Mouse (Mus musculus): ENCODE data around the gene F11r. TPM values are rescaled to one million over a fixed set of nuclear protein-coding genes. Genes with fewer than 3 reads are reported as not detected.

Gene F11r
- polyA plus RNA-seq, 1 experiment from 2014 or later = 28.9 TPM

DNA sequence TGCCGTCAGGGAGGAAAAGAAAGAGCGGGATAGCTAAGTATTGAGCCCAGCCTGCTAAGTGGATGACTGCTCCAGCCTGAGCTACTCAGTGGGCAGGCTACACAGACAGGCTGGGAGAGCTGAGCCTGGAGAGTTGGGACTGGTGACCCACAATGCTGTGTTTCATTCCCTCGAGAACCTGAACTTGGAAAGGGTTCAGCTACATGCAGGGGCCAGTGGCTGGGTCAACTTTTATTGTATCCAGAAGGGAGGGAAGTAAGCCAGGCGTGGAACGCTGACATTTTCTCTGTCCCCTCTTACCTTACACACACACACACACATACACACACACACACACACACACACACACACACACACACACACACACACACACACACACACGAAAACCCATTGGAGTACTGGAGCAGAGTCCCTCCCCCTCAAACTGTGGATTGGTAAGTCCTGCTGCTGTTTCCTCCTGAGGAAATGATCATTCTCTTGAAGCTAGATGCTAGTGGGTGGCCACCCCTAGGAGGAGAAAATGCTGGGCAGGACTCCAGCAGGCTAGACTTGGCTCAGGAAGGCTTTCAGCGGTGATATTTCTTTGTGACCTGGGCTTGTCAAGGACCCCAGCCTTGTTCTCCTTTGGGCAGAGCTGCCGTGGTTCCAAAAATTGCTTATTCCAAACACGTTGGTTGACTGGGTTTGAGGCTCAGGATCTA, 2.8 kb downstream of the F11r start:
- Histone ChIP-seq H3K4me1 (peaks cover 59% of the 10 kb centered on the region), H3K36me3 (no peaks in the 10 kb centered on the region), H3K27me3 (replicated peaks) (peaks cover 55% of the 10 kb centered on the region), H3K9me3 (replicated peaks) (0 out of 2 replicates have a peak, but pooled peaks cover 2% of the 10 kb centered on the region), H3K4me3 (0 out of 2 replicates have a peak overlapping the region, but pooled peaks have one; percentile 57), H3K9ac (no peak overlapping the region), H3K4me2 (peak overlapping the region; percentile 68), H3K27ac (peak overlapping the region; percentile 55)
- WGBS (ENCODE audit: insufficient replicate concordance) = 17% methylated on average over 9 of the region's 9 CpGs
- ATAC-seq = no peak

- 11% methylated on average over 7 of the region's 7 CpGs for WGBS (ENCODE audit: insufficient replicate concordance)
- H3K27me3 ChIP-seq (replicated peaks) = peaks cover 41% of the 10 kb centered on the region
- H3K4me2 ChIP-seq = peak overlapping the region; percentile 68
- no peaks in the 10 kb centered on the region for H3K36me3 ChIP-seq
- no peak overlapping the region for H3K9ac ChIP-seq
- H3K9me3 ChIP-seq (replicated peaks) = 0 out of 2 replicates have a peak, but pooled peaks cover 2% of the 10 kb centered on the region
- peak overlapping the region; percentile 20; the same call in 1 of the 2 replicates for H3K4me3 ChIP-seq
- H3K27ac ChIP-seq = peak overlapping the region; percentile 76
- peaks cover 61% of the 10 kb centered on the region for H3K4me1 ChIP-seq
- peak; percentile 40 for ATAC-seq
Observed at GRCm38 (mm10) chr1:171441466-171442412, 4.4 kb downstream of the F11r start.

DNA sequence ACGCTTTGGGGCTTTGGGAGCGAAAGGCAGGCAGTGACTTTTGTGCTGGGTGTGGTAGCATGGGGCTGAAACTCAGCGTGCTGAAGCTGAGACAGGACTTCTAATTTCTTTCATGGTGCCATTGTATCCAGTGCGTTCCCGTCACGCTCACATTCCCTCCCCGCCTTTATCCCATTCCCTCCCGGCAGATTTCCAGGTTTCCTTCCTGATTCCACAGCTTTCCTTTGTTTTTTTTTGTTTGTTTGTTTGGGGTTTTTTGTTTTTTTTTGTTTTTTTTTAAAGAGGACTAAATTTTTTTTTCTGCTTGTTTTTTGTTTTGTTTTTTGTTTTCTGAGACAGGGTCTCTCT, 5.1 kb downstream of the F11r start:
- 23% methylated on average over 8 of the region's 8 CpGs for WGBS (ENCODE audit: insufficient replicate concordance)
- Histone ChIP-seq H3K27ac (peak overlapping the region; percentile 76; the same call in 1 of the 2 replicates), H3K27me3 (replicated peaks) (peaks cover 35% of the 10 kb centered on the region), H3K36me3 (no peaks in the 10 kb centered on the region), H3K9ac (no peak overlapping the region), H3K4me2 (peak overlapping the region; percentile 68), H3K4me1 (peaks cover 59% of the 10 kb centered on the region), H3K4me3 (no peak overlapping the region), H3K9me3 (replicated peaks) (0 out of 2 replicates have a peak, but pooled peaks cover 2% of the 10 kb centered on the region)
- ATAC-seq = no peak

DNA sequence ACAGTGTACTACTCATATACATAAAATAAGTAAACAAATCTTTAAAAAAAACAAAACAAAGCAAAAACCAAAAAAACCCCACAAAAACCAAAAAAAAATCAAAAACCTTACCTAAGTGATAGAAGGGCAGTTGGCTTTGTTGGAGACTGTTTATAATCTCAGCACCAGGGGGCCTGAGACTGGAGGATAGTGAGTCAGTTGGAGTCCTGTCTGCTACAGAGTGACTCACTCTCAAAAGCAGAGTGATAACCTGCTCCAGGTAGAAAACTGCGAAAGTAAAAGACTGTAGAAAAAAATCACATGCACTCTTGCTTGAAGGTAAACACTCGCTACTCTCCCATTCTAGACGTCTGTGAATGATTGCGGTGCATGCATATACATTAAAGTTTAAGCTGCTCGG, 7.7 kb downstream of the F11r start:
- Histone ChIP-seq H3K27ac (no peak overlapping the region), H3K27me3 (replicated peaks) (peaks cover 8% of the 10 kb centered on the region; the same call in 1 of the 2 replicates), H3K9me3 (replicated peaks) (0 out of 2 replicates have a peak, but pooled peaks cover 2% of the 10 kb centered on the region), H3K9ac (no peak overlapping the region), H3K4me1 (peaks cover 39% of the 10 kb centered on the region), H3K36me3 (no peaks in the 10 kb centered on the region), H3K4me3 (no peak overlapping the region), H3K4me2 (no peak overlapping the region)
- ATAC-seq = no peak
- 76% methylated on average over 5 of the region's 5 CpGs for WGBS (ENCODE audit: insufficient replicate concordance)

DNA sequence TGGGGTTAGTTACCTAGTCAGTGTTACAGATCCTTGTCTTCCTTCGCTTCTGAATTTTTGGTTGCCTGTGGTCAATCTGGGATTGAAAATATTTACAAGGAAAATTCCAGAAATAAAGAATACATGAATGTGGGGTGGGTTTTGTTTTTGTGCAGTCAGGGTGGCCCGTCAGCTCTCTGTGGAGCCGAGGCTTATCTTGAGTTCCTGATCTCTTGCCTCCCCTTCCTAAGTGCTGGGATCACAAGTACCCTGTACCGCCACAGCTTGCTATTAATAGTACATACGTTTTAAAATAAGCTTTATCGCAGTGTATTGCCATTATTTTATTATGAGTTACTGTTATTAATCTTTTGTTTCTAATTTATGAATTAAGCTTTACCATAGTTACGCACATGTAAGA, 9.5 kb downstream of the F11r start:
- no peak for ATAC-seq
- Histone ChIP-seq H3K4me1 (peaks cover 22% of the 10 kb centered on the region; the same call in 1 of the 2 replicates), H3K4me3 (no peak overlapping the region), H3K9ac (no peak overlapping the region), H3K27ac (no peak overlapping the region), H3K9me3 (replicated peaks) (0 out of 2 replicates have a peak, but pooled peaks cover 2% of the 10 kb centered on the region), H3K4me2 (no peak overlapping the region), H3K36me3 (no peaks in the 10 kb centered on the region), H3K27me3 (replicated peaks) (0 out of 2 replicates have a peak, but pooled peaks cover 3% of the 10 kb centered on the region)
- WGBS (ENCODE audit: insufficient replicate concordance) = 46% methylated on average over 7 of the region's 7 CpGs

DNA sequence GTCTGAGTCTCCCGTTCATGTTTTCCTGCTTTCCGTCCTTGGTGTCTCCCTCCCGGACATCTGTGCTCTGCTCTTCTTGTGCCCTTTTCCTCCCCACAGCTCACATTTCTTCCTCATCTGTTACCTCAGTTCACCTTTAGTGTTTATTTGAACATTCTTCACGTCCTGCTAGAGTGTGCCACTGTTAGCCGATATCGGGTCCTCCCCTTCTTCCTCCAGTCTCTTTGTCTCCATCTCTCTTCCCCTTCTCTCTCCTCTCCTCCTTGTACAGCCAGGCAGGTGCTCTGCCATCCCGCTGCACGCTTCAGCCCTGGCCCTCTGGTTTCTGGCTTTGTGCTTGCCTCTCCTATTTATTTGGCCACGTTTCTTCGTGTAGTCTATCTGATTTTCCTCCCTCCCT, 10.4 kb downstream of the F11r start:
- H3K27ac ChIP-seq = no peak overlapping the region
- no peak overlapping the region for H3K9ac ChIP-seq
- H3K27me3 ChIP-seq (replicated peaks) = no peaks in the 10 kb centered on the region
- H3K9me3 ChIP-seq (replicated peaks) = 0 out of 2 replicates have a peak, but pooled peaks cover 2% of the 10 kb centered on the region
- H3K36me3 ChIP-seq = no peaks in the 10 kb centered on the region
- H3K4me3 ChIP-seq = no peak overlapping the region
- H3K4me2 ChIP-seq = no peak overlapping the region
- peaks cover 15% of the 10 kb centered on the region; the same call in 1 of the 2 replicates for H3K4me1 ChIP-seq
- ATAC-seq = no peak
- WGBS (ENCODE audit: insufficient replicate concordance) = 40% methylated on average over 10 of the region's 10 CpGs

DNA sequence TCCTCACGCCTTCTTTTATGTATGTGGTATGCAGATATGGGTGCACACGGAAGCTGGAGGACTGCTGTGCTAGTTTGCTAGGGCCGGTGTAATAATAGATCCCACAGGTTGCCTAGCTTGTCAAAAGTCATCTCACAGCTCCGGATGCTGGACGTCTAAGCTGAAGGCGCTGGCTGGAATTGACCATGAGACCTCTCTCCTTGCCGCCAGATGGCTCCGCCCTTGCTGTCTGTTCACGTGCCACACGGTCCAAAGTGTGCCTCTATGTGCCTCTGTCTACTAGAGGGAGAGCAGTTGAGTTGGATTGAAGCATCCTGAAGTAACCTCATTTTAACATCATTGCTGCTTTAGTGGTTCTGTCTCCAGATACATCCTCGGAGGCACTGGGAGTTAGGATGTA, 12.7 kb downstream of the F11r start:
- H3K36me3 ChIP-seq = no peaks in the 10 kb centered on the region
- H3K9me3 ChIP-seq (replicated peaks) = no peaks in the 10 kb centered on the region
- no peak for ATAC-seq
- H3K9ac ChIP-seq = no peak overlapping the region
- peaks cover 14% of the 10 kb centered on the region for H3K4me1 ChIP-seq
- WGBS (ENCODE audit: insufficient replicate concordance) = 72% methylated on average over 11 of the region's 11 CpGs
- no peak overlapping the region for H3K4me3 ChIP-seq
- no peak overlapping the region for H3K27ac ChIP-seq
- H3K27me3 ChIP-seq (replicated peaks) = no peaks in the 10 kb centered on the region
- no peak overlapping the region for H3K4me2 ChIP-seq

GRCm38 (mm10) chr1:171451001-171451400, 13.7 kb downstream of the F11r start:
- Histone ChIP-seq H3K4me1 (peaks cover 14% of the 10 kb centered on the region), H3K9me3 (replicated peaks) (no peaks in the 10 kb centered on the region), H3K27me3 (replicated peaks) (no peaks in the 10 kb centered on the region), H3K4me3 (no peak overlapping the region), H3K4me2 (no peak overlapping the region), H3K9ac (no peak overlapping the region), H3K36me3 (no peaks in the 10 kb centered on the region), H3K27ac (no peak overlapping the region)
- ATAC-seq = no peak
- WGBS (ENCODE audit: insufficient replicate concordance) = 64% methylated on average over 10 of the region's 10 CpGs

- H3K27ac ChIP-seq = no peak overlapping the region
- H3K27me3 ChIP-seq (replicated peaks) = no peaks in the 10 kb centered on the region
- no peak overlapping the region for H3K4me2 ChIP-seq
- WGBS (ENCODE audit: insufficient replicate concordance) = 47% methylated on average over 5 of the region's 5 CpGs
- H3K4me3 ChIP-seq = no peak overlapping the region
- ATAC-seq = no peak
- H3K9ac ChIP-seq = no peak overlapping the region
- no peaks in the 10 kb centered on the region for H3K9me3 ChIP-seq (replicated peaks)
- no peaks in the 10 kb centered on the region for H3K36me3 ChIP-seq
- H3K4me1 ChIP-seq = peaks cover 7% of the 10 kb centered on the region
Observed at GRCm38 (mm10) chr1:171452522-171452921, 15.2 kb downstream of the F11r start.

DNA sequence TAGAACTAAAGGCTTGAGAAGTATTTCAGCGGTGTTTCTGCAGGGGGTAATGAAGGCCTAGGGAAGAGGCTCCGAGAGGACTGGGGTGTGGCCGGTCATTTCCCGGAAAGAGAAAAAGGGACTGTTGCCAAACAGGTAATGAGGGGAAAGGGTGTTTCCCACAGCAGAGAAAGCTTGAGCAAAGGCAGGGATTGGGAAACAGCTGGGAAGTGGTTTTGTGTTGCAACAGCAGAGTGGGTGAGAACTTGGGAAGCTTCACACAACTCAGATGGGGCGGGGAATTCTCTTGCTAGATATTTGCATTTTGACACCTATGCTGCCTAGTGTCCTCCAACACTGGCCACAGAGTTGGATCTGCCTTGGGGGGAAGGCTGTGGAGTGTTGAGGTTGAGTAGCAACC, 15.6 kb downstream of the F11r start:
- Histone ChIP-seq H3K4me3 (no peak overlapping the region), H3K4me2 (no peak overlapping the region), H3K9me3 (replicated peaks) (no peaks in the 10 kb centered on the region), H3K9ac (no peak overlapping the region), H3K27me3 (replicated peaks) (no peaks in the 10 kb centered on the region), H3K27ac (peak overlapping the region; percentile 17; the same call in 1 of the 2 replicates), H3K4me1 (peaks cover 3% of the 10 kb centered on the region; the same call in 1 of the 2 replicates), H3K36me3 (no peaks in the 10 kb centered on the region)
- WGBS (ENCODE audit: insufficient replicate concordance) = 59% methylated on average over 5 of the region's 5 CpGs
- no peak for ATAC-seq

GRCm38 (mm10) chr1:171454926-171455325, 17.6 kb downstream of the F11r start:
- no peak overlapping the region for H3K27ac ChIP-seq
- no peak overlapping the region for H3K4me3 ChIP-seq
- ATAC-seq = no peak
- 68% methylated on average over 6 of the region's 6 CpGs for WGBS (ENCODE audit: insufficient replicate concordance)
- H3K4me2 ChIP-seq = no peak overlapping the region
- H3K9ac ChIP-seq = no peak overlapping the region
- no peaks in the 10 kb centered on the region for H3K36me3 ChIP-seq
- H3K9me3 ChIP-seq (replicated peaks) = no peaks in the 10 kb centered on the region
- H3K4me1 ChIP-seq = peaks cover 3% of the 10 kb centered on the region; the same call in 1 of the 2 replicates
- H3K27me3 ChIP-seq (replicated peaks) = no peaks in the 10 kb centered on the region

DNA sequence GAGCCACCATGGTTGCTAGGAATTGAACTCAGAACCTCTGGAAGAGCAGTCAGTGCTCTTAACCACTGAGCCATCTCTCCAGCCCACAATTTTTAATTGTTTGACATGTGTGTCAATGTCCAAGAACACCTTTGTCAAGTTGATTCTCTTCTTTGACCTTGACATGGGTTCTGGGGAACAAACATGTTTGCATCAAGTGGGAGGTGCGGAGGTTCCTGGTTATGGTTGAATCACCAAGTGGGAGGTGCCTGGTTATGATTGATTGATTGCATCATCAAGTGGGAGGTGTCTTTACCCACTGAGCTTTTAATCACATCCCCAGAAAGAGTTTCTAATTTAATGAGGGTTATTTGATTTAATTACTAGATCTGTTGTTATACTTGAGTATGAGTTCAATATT, 20.2 kb downstream of the F11r start:
- H3K4me3 ChIP-seq = no peak overlapping the region
- H3K4me2 ChIP-seq = no peak overlapping the region
- no peak overlapping the region for H3K27ac ChIP-seq
- no peak overlapping the region for H3K9ac ChIP-seq
- WGBS (ENCODE audit: insufficient replicate concordance) = 79% methylated on average over 1 of the region's 1 CpGs
- no peaks in the 10 kb centered on the region for H3K27me3 ChIP-seq (replicated peaks)
- H3K9me3 ChIP-seq (replicated peaks) = no peaks in the 10 kb centered on the region
- peaks cover 20% of the 10 kb centered on the region for H3K36me3 ChIP-seq
- no peak for ATAC-seq
- peaks cover 3% of the 10 kb centered on the region; the same call in 1 of the 2 replicates for H3K4me1 ChIP-seq

All from liver, embryonic 12.5 days (tissue).